Mouse (Mus musculus): ENCODE results near the gene Gm7929.

Gene Gm7929

GRCm38 (mm10) chr14:41750514-41750913, at the start of gene Gm7929:
TSS of gene Gm7929 (minus strand) at chr14:41750614.
- in situ Hi-C loops (cut with MboI, MseI): loop anchor here (5.0 to 25.0 kb wide), 3 partner anchors 113 to 1242 kb away; partner anchors contain the start of genes Gm8082 (in 2 of the 2), Gm3676 (in 1 of the 2) and Gm6401 (in 1 of the 2)

GRCm38 (mm10) chr14:41772341-41772740, 21.9 kb upstream of the Gm7929 start, which contains the start of gene Gm47189:
TSS of gene Gm47189 (minus strand) at chr14:41772441.
- in situ Hi-C loops (cut with MboI, MseI): loop anchor here (25.0 kb wide), 2 partner anchors 135 to 190 kb away; partner anchors contain the start of genes Gm3676 (in 1 of the 2) and Gm6401 (in 1 of the 2)

DNA sequence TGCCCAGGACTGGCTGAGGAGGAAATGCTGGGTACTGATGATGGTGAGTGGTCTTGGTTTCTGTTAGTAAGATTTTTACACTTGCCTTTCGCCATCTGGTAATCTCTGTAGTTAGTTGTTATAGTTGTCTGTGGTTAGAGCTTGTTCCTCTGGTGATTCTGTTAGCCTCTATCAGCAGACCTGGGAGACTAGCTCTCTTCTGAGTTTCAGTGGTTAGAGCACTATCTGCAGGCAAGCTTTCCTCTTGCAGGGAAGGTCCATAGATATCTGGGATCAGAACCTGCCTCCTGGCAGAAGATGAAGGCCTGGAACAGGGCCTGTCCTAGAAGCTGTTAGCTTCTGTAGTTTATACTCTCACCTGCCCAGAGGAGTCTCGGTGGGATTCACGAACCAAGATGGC, 5.5 kb upstream of the Gm7929 start:
- in situ Hi-C loops (cut with MboI, MseI): loop anchor here (5.0 to 25.0 kb wide), 3 partner anchors 119 to 1576 kb away; partner anchors contain the start of genes Gm3676 (in 1 of the 2) and Gm6401 (in 1 of the 2)

DNA sequence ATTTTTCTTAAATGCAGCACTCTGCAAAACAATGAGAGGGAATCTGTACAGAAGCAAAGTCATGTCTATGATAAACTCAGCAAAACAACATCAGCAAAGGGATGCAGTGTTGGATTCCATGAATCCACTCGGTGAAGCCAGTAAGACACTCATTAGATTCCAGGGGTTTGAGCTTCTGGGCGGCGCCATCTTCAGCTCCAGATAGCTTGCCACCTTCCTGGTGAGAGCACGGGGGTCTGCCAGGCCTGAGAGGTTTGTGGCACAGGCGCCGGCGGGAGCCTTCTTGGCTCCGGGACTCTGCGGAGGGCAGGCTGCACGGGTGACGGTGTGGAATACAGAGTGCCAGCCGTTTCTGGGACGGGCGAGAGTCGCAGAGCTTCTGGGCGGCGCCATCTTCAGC, 27.0 kb downstream of the Gm7929 start:
- in situ Hi-C loops (cut with MboI, MseI): loop anchor here (5.0 to 25.0 kb wide), 4 partner anchors 286 to 2001 kb away; no protein-coding TSS in a partner anchor

- in situ Hi-C loops (cut with MboI, MseI): loop anchor here (5.0 to 25.0 kb wide), 3 partner anchors 280 to 418 kb away; no protein-coding TSS in a partner anchor
These were observed 33.2 kb downstream of the Gm7929 start for GRCm38 (mm10) chr14:41717180-41717579.

DNA sequence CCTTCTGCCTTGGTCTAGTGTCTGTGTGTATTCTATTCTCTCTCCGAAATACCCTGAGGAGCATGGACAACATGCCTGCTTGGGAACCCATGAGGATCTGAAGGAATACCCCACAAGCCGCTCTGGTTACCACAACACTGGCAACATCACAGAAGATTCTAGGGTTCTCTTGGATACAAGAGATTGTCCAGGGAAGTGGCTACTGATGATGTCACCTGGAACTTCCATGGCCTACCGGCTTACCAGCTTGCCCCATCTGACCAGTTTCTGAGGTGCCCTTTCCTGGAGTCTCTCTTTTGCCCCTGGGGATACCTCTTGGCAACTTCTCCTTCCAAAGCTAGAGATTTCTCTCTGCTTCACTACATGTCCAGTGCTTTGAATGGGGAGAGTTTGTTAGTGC, 48.6 kb downstream of the Gm7929 start, which contains the start of gene Gm8068:
Gene Gm8068, minus strand, starts transcription at position 101 of the 400 bp plus-strand sequence.
- in situ Hi-C loops (cut with MboI, MseI): loop anchor here (5.0 to 25.0 kb wide), 5 partner anchors 264 to 1151 kb away; partner anchors contain the start of genes Gm21977 (in 2 of the 2), Gm3633 (in 1 of the 2) and Gm8005 (in 1 of the 2)

Data from T-helper 17 cell (primary cell).